Comparison of ENCODE assay signal across 8 mouse cellular contexts in the genomic region with DNA sequence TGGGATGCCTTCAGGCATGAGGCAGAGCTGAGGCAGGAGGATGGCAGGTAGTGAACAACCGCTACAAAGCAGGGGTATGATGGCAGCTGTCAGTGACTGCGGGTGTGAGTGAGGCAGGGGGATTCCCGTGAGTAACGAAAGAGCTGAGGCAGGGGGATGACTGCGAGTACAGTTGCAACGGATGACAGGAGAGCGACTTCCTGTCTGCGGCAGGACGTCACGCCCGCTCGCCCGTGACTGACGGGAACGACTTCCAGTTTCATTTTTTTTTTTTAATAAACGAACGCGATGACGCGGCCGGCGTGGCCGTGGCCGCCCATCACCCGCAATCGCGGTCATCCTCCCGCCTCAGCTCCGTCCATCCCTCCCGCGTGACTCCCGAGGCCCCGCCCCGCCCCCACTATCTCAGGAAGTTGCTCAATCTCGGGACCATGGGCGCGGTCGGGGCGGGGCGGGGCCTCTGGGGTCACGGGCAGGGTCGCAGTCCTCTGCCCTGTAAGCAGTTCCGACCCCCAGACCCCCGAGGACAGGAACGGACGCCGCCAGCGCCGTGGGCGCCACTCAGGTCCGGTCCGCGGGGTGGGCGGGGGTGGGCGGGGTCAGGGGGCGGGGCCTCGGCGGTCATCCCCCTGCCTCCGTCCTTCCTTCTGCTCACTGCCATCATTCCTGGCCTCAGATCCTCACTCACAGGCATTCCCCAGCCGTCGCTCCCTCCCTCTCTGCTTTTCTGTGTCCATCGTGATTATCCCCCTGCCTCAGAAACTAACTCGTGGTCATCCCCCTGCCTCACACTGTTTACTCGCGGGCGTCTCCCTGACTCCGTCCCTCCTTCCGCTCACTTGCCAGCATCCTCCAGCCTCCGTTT. TPM values are rescaled to one million over a fixed set of nuclear protein-coding genes. Genes with fewer than 3 reads are reported as not detected.
DNase-seq lines count a peak whose midpoint lies in the region; ATAC-seq and TF ChIP-seq lines count a peak whose summit lies in the region.

Il3ra (plus strand) TSS at position 328 of the 865 bp plus-strand sequence.

- TF ChIP-seq POLR2A in brain, embryonic 14.5 days (IDR thresholded peaks at IDR 0.05; ENCODE audit: borderline replicate concordance, extremely low read depth, insufficient read depth, insufficient read length, poor library complexity, severe bottlenecking) = 0 out of 2 replicates have a peak, but pooled peaks have one; percentile 15

- 2% methylated on average over 67 of the region's 69 CpGs for WGBS in forebrain, embryonic 13.5 days
- WGBS in heart, postnatal 0 days = 4% methylated on average over 55 of the region's 69 CpGs
- 1% methylated on average over 59 of the region's 69 CpGs for WGBS in lung, embryonic 14.5 days

- ATAC-seq in CD4-positive, CD25-positive, alpha-beta regulatory T cell, adult 4 months = peak; percentile 35
- ATAC-seq in forebrain, embryonic 13.5 days = peak; percentile 61
- peak; percentile 52 for ATAC-seq in heart, postnatal 0 days (ENCODE audit: insufficient read depth, low read depth)
- ATAC-seq in lung, embryonic 14.5 days (ENCODE audit: insufficient read depth) = peak; percentile 62
- ATAC-seq in neutrophil, adult 5-6 weeks (ENCODE audit: extremely low read depth, insufficient number of reproducible peaks, low FRiP score, poor library complexity, severe bottlenecking) = peak; percentile 37

- H3K36me3 ChIP-seq in forebrain, embryonic 13.5 days (ENCODE audit: poor library complexity, severe bottlenecking) = peaks cover 15% of the 10 kb centered on the region; the same call in 1 of the 2 replicates
- H3K36me3 ChIP-seq in heart, postnatal 0 days (replicated peaks; ENCODE audit: control insufficient read depth, insufficient read depth, low read length) = 0 out of 2 replicates have a peak, but pooled peaks cover 4% of the 10 kb centered on the region
- H3K36me3 ChIP-seq in lung, embryonic 14.5 days (ENCODE audit: insufficient read depth) = no peaks in the 10 kb centered on the region

- H3K9me3 ChIP-seq in forebrain, embryonic 13.5 days (replicated peaks) = peaks cover 45% of the 10 kb centered on the region
- peaks cover 38% of the 10 kb centered on the region for H3K9me3 ChIP-seq in heart, postnatal 0 days (replicated peaks; ENCODE audit: control insufficient read depth, low read length)
- peaks cover 43% of the 10 kb centered on the region for H3K9me3 ChIP-seq in lung, embryonic 14.5 days (ENCODE audit: low read depth, low read length)

- peak within 1 kb of the TSS; percentile 55 for H3K4me3 ChIP-seq in forebrain, embryonic 13.5 days
- H3K4me3 ChIP-seq in heart, postnatal 0 days (ENCODE audit: low read depth, low read length) = peak within 1 kb of the TSS; percentile 68
- H3K4me3 ChIP-seq in lung, embryonic 14.5 days (ENCODE audit: low read depth, low read length) = peak within 1 kb of the TSS; percentile 55

- peak within 1 kb of the TSS; percentile 66 for H3K4me2 ChIP-seq in forebrain, embryonic 13.5 days
- H3K4me2 ChIP-seq in heart, postnatal 0 days (ENCODE audit: low read depth, low read length) = peak within 1 kb of the TSS; percentile 86
- H3K4me2 ChIP-seq in lung, embryonic 14.5 days = peak within 1 kb of the TSS; percentile 80

- no peaks in the 10 kb centered on the region for H3K4me1 ChIP-seq in forebrain, embryonic 13.5 days
- H3K4me1 ChIP-seq in heart, postnatal 0 days (ENCODE audit: control insufficient read depth, insufficient read depth) = no peaks in the 10 kb centered on the region
- H3K4me1 ChIP-seq in lung, embryonic 14.5 days (ENCODE audit: insufficient read depth) = no peaks in the 10 kb centered on the region

- TF ChIP-seq EP300 in heart, postnatal 0 days (IDR thresholded peaks at IDR 0.05; ENCODE audit: low read depth) = no peak

- peak; percentile 92 for DNase-seq in brain, embryonic 14.5 days (ENCODE audit: low read depth)
- DNase-seq in heart, postnatal 0 days (ENCODE audit: low spot score) = peak; percentile 60
- peak; percentile 70 to 83 for DNase-seq in kidney, postnatal 36 days
- DNase-seq in lung, embryonic 14.5 days = peak; percentile 87
- peak; percentile 79 for DNase-seq in thymus, postnatal 0 days (ENCODE audit: low spot score)

- no peak for TF ChIP-seq CTCF in brain, embryonic 14.5 days (IDR thresholded peaks at IDR 0.05; ENCODE audit: borderline replicate concordance, extremely low read depth, insufficient read depth, insufficient read length)
- no peak for TF ChIP-seq CTCF in heart, postnatal 0 days (IDR thresholded peaks at IDR 0.05; ENCODE audit: low read depth)
- TF ChIP-seq CTCF in lung, embryonic 14.5 days (IDR thresholded peaks at IDR 0.05; ENCODE audit: low read depth) = no peak

- H3K9ac ChIP-seq in forebrain, embryonic 13.5 days = peak within 1 kb of the TSS; percentile 61
- peak within 1 kb of the TSS; percentile 55 for H3K9ac ChIP-seq in heart, postnatal 0 days (replicated peaks; ENCODE audit: low read depth, low read length)
- peak within 1 kb of the TSS; percentile 52 for H3K9ac ChIP-seq in lung, embryonic 14.5 days

- H3K27ac ChIP-seq in forebrain, embryonic 13.5 days = no peak within 1 kb of the TSS; the same call in 1 of the 2 replicates
- H3K27ac ChIP-seq in heart, postnatal 0 days (ENCODE audit: low read depth) = peak within 1 kb of the TSS; percentile 84
- peak within 1 kb of the TSS; percentile 76 for H3K27ac ChIP-seq in lung, embryonic 14.5 days (ENCODE audit: low read depth)

- no peaks in the 10 kb centered on the region for H3K27me3 ChIP-seq in forebrain, embryonic 13.5 days
- H3K27me3 ChIP-seq in heart, postnatal 0 days (ENCODE audit: control insufficient read depth, insufficient read depth, low read length) = no peaks in the 10 kb centered on the region
- H3K27me3 ChIP-seq in lung, embryonic 14.5 days (ENCODE audit: insufficient read depth, low read length) = no peaks in the 10 kb centered on the region

RNA-seq across cellular contexts. Expression of gene Il3ra, which starts in this region (rescaled TPM):
- polyA plus RNA-seq in CD4-positive, CD25-positive, alpha-beta regulatory T cell, adult 4 months (2017; shearing (Covaris generic)) = 10 to 100 TPM in 1 of 2 experiments, 1 to 10 TPM in 1; 5.1 to 12.1 TPM
- 12.5 and 15.9 TPM in 2 replicates for polyA plus RNA-seq in brain, embryonic 14.5 days (2012; rRNA removed)
- 1.0 and 1.2 TPM in 2 replicates for polyA plus RNA-seq in forebrain, embryonic 13.5 days (2015; fragmentation: Nextera tagmentation; extraction: Ambion mirVana)
- 10.8 and 22.1 TPM in 2 replicates for total RNA-seq in heart, postnatal 0 days (2014; rRNA removed; ENCODE audit: low replicate concordance)
- 4.1 and 4.5 TPM in 2 replicates for polyA plus RNA-seq in heart, postnatal 0 days (2015; fragmentation: Nextera tagmentation; extraction: Ambion mirVana)
- 7.9 and 10.3 TPM in 2 replicates for polyA plus RNA-seq in lung, embryonic 14.5 days (2014; fragmentation: Nextera tagmentation; extraction: Ambion mirVana)
- 2.1 and 12.4 TPM in 2 replicates for total RNA-seq in neutrophil, adult 5-6 weeks (2017)
- 6.5 and 8.5 TPM in 2 replicates for polyA plus RNA-seq in thymus, postnatal 0 days (2015; fragmentation: Nextera tagmentation; extraction: Ambion mirVana)
